27 mouse cellular contexts compared by ENCODE assay signal in the genomic region with DNA sequence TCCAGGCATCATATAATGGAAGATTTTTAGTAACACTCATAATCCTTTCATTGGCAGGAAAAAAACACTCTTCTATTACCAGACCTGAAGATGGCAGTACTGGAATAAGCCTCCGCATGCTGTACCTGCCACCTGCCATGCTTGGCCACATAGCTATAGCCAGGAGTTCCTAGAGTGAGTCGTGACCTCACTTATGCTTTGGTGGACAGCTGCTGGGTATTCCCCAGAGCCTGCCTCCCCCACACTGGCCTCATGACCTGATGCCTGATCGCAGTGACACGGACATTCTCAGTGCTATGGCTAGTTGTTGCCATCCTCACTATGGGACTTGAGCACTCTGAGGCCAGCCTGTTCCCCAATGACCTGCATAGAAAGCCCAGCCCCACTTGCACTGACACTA. TPM values are rescaled to one million over a fixed set of nuclear protein-coding genes. Genes with fewer than 3 reads are reported as not detected.
"Had no signal": no experiment of that assay in that cellular context is flagged by ENCODE, and none has a peak within 500 bp of the region (broad histone marks: within the 10 kb centered on the region; RNA-seq: fewer than 3 reads in every experiment).

No protein-coding gene starts in this region.

- H3K9ac ChIP-seq: heart, embryonic 13.5 days; heart, embryonic 15.5 days; hindbrain, embryonic 13.5 days; kidney, embryonic 15.5 days; limb, embryonic 13.5 days; limb, embryonic 15.5 days; liver, embryonic 12.5 days; liver, embryonic 14.5 days had no signal

- H3K27ac ChIP-seq: heart, adult 2 months; heart, embryonic 13.5 days; heart, embryonic 15.5 days; hindbrain, embryonic 13.5 days; kidney, embryonic 15.5 days; kidney, postnatal 0 days; limb, embryonic 13.5 days; limb, embryonic 15.5 days; liver, embryonic 12.5 days; liver, embryonic 14.5 days had no signal

- ATAC-seq: hindbrain, embryonic 16.5 days; intestine, embryonic 16.5 days; liver, embryonic 12.5 days had no signal

- H3K4me1 ChIP-seq: kidney, embryonic 15.5 days; limb, embryonic 13.5 days; limb, embryonic 15.5 days had no signal

- DNase-seq: gastrocnemius, postnatal 14 days; gastrocnemius, postnatal 36 days; heart, adult 11 months; heart, adult 2 months; heart, postnatal 14 days; heart, postnatal 36 days; kidney, adult 11 months; kidney, adult 2 months; kidney, adult 9 months; kidney, postnatal 14 days; kidney, postnatal 36 days; layer of hippocampus, adult 9-11 months; layer of hippocampus, postnatal 36 days; left cerebral cortex, postnatal 4 days had no signal

- H3K27me3 ChIP-seq: heart, embryonic 13.5 days; heart, embryonic 15.5 days; hindbrain, embryonic 13.5 days; kidney, embryonic 15.5 days; limb, embryonic 13.5 days; limb, embryonic 15.5 days; liver, embryonic 12.5 days had no signal

- H3K4me3 ChIP-seq: heart, adult 2 months; heart, embryonic 13.5 days; heart, embryonic 15.5 days; hindbrain, embryonic 13.5 days; kidney, embryonic 15.5 days; limb, embryonic 13.5 days; limb, embryonic 15.5 days; liver, embryonic 12.5 days had no signal

- H3K4me2 ChIP-seq: heart, embryonic 11.5 days; heart, embryonic 13.5 days; heart, embryonic 15.5 days; hindbrain, embryonic 13.5 days; kidney, embryonic 15.5 days; limb, embryonic 13.5 days; limb, embryonic 15.5 days; liver, embryonic 12.5 days had no signal

- H3K9me3 ChIP-seq: heart, embryonic 13.5 days; heart, embryonic 15.5 days; hindbrain, embryonic 13.5 days; kidney, embryonic 15.5 days; limb, embryonic 13.5 days; limb, embryonic 15.5 days; liver, embryonic 12.5 days had no signal

RNA-seq across cellular contexts. Expression of gene Gm20219, which starts 16.1 kb away (rescaled TPM):
- total RNA-seq: liver, adult 2 months had no signal
